Mouse (Mus musculus): ENCODE results near the gene Nmnat3.

GRCm38 (mm10) chr9:98420666-98421065 lies 133.4 kb downstream of the Nmnat3 start:
- TF ChIP-seq CTCF (IDR thresholded peaks at IDR 0.05; ENCODE audit: low read depth), result no peak
- TF ChIP-seq EP300 (optimal IDR thresholded peaks at IDR 0.05), result no peak

Data from stomach, postnatal 0 days (tissue).